Mouse (Mus musculus) lung, postnatal 0 days (tissue): Measurements from ENCODE around the gene Ksr1. TPM values are rescaled to one million over a fixed set of nuclear protein-coding genes. Genes with fewer than 3 reads are reported as not detected.
A peak's percentile ranks its signal among the peaks of the same experiment; 100 is the strongest.

ENCODE experiments used
- ATAC-seq: fragments of 200-750 bp; cut with Nextera tagmentation; 2 replicates; pipeline ENCODE4 v1.8.0; 2017; ENCODE audit warnings: moderate library complexity
- DNase-seq: peaks from one replicate; pipeline ENCODE4 v3.0.0-alpha.2; 2016; ENCODE audit warnings: low spot score
- H3K27ac ChIP-seq: fragments of 300-500 bp; sonication (generic); 2 replicates; pipeline ENCODE4 v1.5.1; 2014; ENCODE audit warnings: antibody characterized with exemption, mild to moderate bottlenecking, low read length, mixed read lengths
- H3K27me3 ChIP-seq: fragments of 300-500 bp; sonication (generic); replicated peaks from 2 replicates; pipeline ENCODE4 v1.6.1; 2014; ENCODE audit warnings: low read length, mixed read lengths; ENCODE audit not compliant: insufficient read depth
- H3K36me3 ChIP-seq: fragments of 300-500 bp; sonication (generic); 2 replicates; pipeline ENCODE4 v1.6.1; 2014; ENCODE audit warnings: low read length, mixed read lengths; ENCODE audit not compliant: insufficient read depth
- H3K4me1 ChIP-seq: fragments of 300-500 bp; sonication (generic); 2 replicates; pipeline ENCODE4 v1.6.1; 2014; ENCODE audit warnings: antibody characterized with exemption, low read depth, low read length, mixed read lengths; ENCODE audit not compliant: insufficient read depth
- H3K4me2 ChIP-seq: fragments of 300-500 bp; sonication (generic); replicated peaks from 2 replicates; pipeline ENCODE4 v1.6.1; 2014; ENCODE audit warnings: low read depth, mild to moderate bottlenecking, low read length, moderate library complexity, mixed read lengths
- H3K4me3 ChIP-seq: fragments of 300-500 bp; sonication (generic); 2 replicates; pipeline ENCODE4 v1.5.1; 2014; ENCODE audit warnings: low read depth, low read length
- H3K9ac ChIP-seq: fragments of 300-500 bp; sonication (generic); replicated peaks from 2 replicates; pipeline ENCODE4 v1.6.1; 2014; ENCODE audit warnings: low read depth, mild to moderate bottlenecking
- H3K9me3 ChIP-seq: fragments of 300-500 bp; sonication (generic); 2 replicates; pipeline ENCODE4 v1.6.1; 2016; ENCODE audit warnings: low read length, mixed read lengths
- CTCF ChIP-seq: IDR thresholded peaks from 2 replicates; pipeline ENCODE4 v1.5.1; 2016; ENCODE audit warnings: antibody characterized with exemption, mild to moderate bottlenecking
- EP300 ChIP-seq: IDR thresholded peaks from 2 replicates; pipeline ENCODE4 v1.6.1; 2016; ENCODE audit warnings: antibody characterized with exemption, mild to moderate bottlenecking, control low read depth
- WGBS: fragments of 180-500 bp; shearing (Covaris S2); extraction: QIAGEN DNeasy Blood & Tissue Kit; methylation state at CpG from one replicate; pipeline ENCODE4 v1.1.7; 2014; 5-methylcytosine and 5-hydroxymethylcytosine counted together
- polyA plus RNA-seq: library from polyadenylated mRNA; unstranded; fragments of >200 nt; fragmentation: Nextera tagmentation; extraction: Ambion mirVana; gene quantifications from 2 replicates; pipeline ENCODE4 v1.2.1, GENCODE M21; 2015

Ksr1 gene
- polyA plus RNA-seq, 1 experiment from 2014 or later, result 2.3 TPM

GRCm38 (mm10) chr11:79095713-79096112 is 50.5 kb downstream of the Ksr1 start:
- TF ChIP-seq CTCF (no peak), EP300 (no peak)
- Histone ChIP-seq H3K4me2 (no peak overlapping the region), H3K9ac (no peak overlapping the region), H3K27ac (peak overlapping the region; percentile 87), H3K4me3 (no peak overlapping the region), H3K9me3 (no peaks in the 10 kb centered on the region), H3K36me3 (no peaks in the 10 kb centered on the region), H3K27me3 (no peaks in the 10 kb centered on the region), H3K4me1 (peaks cover 35% of the 10 kb centered on the region; the same call in 1 of the 2 replicates)
- no peak for ATAC-seq
- no peak for DNase-seq
- WGBS, result 17% methylated on average over 2 of the region's 2 CpGs

- H3K4me3 ChIP-seq, result no peak overlapping the region
- H3K9me3 ChIP-seq, result no peaks in the 10 kb centered on the region
- no peaks in the 10 kb centered on the region for H3K36me3 ChIP-seq
- ATAC-seq (peak; percentile 81), DNase-seq (peak; percentile 92)
- H3K9ac ChIP-seq, result no peak overlapping the region
- H3K4me1 ChIP-seq, result peaks cover 36% of the 10 kb centered on the region; the same call in 1 of the 2 replicates
- no peak overlapping the region for H3K4me2 ChIP-seq
- no peaks in the 10 kb centered on the region for H3K27me3 ChIP-seq
- 54% methylated on average over 5 of the region's 5 CpGs for WGBS
- TF ChIP-seq CTCF (no peak), EP300 (peak; percentile 84)
- H3K27ac ChIP-seq, result peak overlapping the region; percentile 87
Observed at GRCm38 (mm10) chr11:79094727-79095126, 51.5 kb downstream of the Ksr1 start.

GRCm38 (mm10) chr11:79093986-79094695 is 52.1 kb downstream of the Ksr1 start:
- DNase-seq (no peak), ATAC-seq (peak; percentile 13)
- TF ChIP-seq CTCF (no peak), EP300 (no peak)
- H3K27me3 ChIP-seq, result no peaks in the 10 kb centered on the region
- no peak overlapping the region for H3K4me3 ChIP-seq
- H3K9me3 ChIP-seq, result no peaks in the 10 kb centered on the region
- WGBS, result 61% methylated on average over 10 of the region's 10 CpGs
- H3K4me2 ChIP-seq, result no peak overlapping the region
- H3K9ac ChIP-seq, result no peak overlapping the region
- peak overlapping the region; percentile 87 for H3K27ac ChIP-seq
- H3K4me1 ChIP-seq, result peaks cover 37% of the 10 kb centered on the region
- H3K36me3 ChIP-seq, result no peaks in the 10 kb centered on the region

GRCm38 (mm10) chr11:79093386-79093906 is 52.8 kb downstream of the Ksr1 start:
- peak; percentile 34 for ATAC-seq
- WGBS, result 40% methylated on average over 15 of the region's 15 CpGs
- no peak overlapping the region; the same call in 1 of the 2 replicates for H3K9ac ChIP-seq
- peaks cover 34% of the 10 kb centered on the region for H3K4me1 ChIP-seq
- peak; percentile 73 for TF ChIP-seq EP300
- TF ChIP-seq CTCF, result no peak
- H3K4me3 ChIP-seq, result no peak overlapping the region
- no peaks in the 10 kb centered on the region for H3K9me3 ChIP-seq
- no peaks in the 10 kb centered on the region for H3K27me3 ChIP-seq
- peak overlapping the region; percentile 87 for H3K27ac ChIP-seq
- H3K36me3 ChIP-seq, result no peaks in the 10 kb centered on the region
- DNase-seq, result peak; percentile 29
- H3K4me2 ChIP-seq, result no peak overlapping the region

GRCm38 (mm10) chr11:79092802-79093201 is 53.4 kb downstream of the Ksr1 start:
- no peak for ATAC-seq
- no peak for DNase-seq
- TF ChIP-seq CTCF (no peak), EP300 (no peak)
- 53% methylated on average over 7 of the region's 7 CpGs for WGBS
- Histone ChIP-seq H3K4me2 (no peak overlapping the region), H3K4me3 (no peak overlapping the region), H3K9ac (no peak overlapping the region), H3K4me1 (peaks cover 33% of the 10 kb centered on the region), H3K27ac (peak overlapping the region; percentile 87; the same call in 1 of the 2 replicates), H3K36me3 (no peaks in the 10 kb centered on the region), H3K9me3 (no peaks in the 10 kb centered on the region), H3K27me3 (no peaks in the 10 kb centered on the region)

- Histone ChIP-seq H3K4me1 (peaks cover 33% of the 10 kb centered on the region), H3K36me3 (no peaks in the 10 kb centered on the region), H3K4me2 (no peak overlapping the region), H3K27me3 (no peaks in the 10 kb centered on the region), H3K27ac (no peak overlapping the region), H3K4me3 (no peak overlapping the region), H3K9ac (no peak overlapping the region), H3K9me3 (no peaks in the 10 kb centered on the region)
- WGBS, result 92% methylated on average over 6 of the region's 6 CpGs
- TF ChIP-seq EP300 (no peak), CTCF (no peak)
- ATAC-seq (no peak), DNase-seq (no peak)
Observed at GRCm38 (mm10) chr11:79092245-79092644, 54.0 kb downstream of the Ksr1 start.
